Mouse (Mus musculus): ENCODE data around the gene Gal3st2b.
"Not testable (repeated sequence)": the region's sequence is repeated elsewhere in the genome, so short reads cannot be mapped to it uniquely, and the experiment has no call there.

GRCm38 (mm10) chr1:93881778-93882177 is 36.3 kb upstream of the Gal3st2b start:
- not testable (repeated sequence) for TF ChIP-seq CTCF (IDR thresholded peaks at IDR 0.05; ENCODE audit: low read depth, low read length); POLR2A (IDR thresholded peaks at IDR 0.05; ENCODE audit: insufficient read depth, low read length); EP300 (IDR thresholded peaks at IDR 0.05; ENCODE audit: insufficient read depth, low read depth, low read length)
